Mouse (Mus musculus): ENCODE measurements around the gene Rab15. TPM values are rescaled to one million over a fixed set of nuclear protein-coding genes. Genes with fewer than 3 reads are reported as not detected.
"Not testable (repeated sequence)": the region's sequence is repeated elsewhere in the genome, so short reads cannot be mapped to it uniquely, and the experiment has no call there.

Gene Rab15
- 108 and 109 TPM in 2 replicates for polyA plus RNA-seq (2012; rRNA removed)

DNA sequence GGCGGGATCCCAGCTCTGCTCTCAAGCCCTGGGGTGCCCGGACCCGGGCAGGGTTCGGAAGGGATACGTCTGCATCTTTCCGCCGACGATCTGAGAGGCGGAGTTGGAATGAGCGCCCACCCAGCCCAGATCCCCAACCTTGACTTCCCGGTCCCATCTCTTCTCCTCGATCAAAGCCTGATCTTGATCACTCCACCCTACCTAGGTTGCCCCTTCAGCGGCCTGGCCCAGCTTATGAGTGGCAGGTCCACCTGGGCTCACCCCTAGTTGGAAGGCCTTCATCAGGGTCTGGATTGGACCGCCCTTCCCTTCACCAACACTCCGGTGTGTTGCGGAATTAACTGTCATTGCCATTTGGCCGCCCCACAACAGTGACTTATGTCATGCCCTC is at the start of gene Rab15:
Gene Rab15, minus strand, starts transcription at position 258 of the 391 bp plus-strand sequence.
- 2% methylated on average over 17 of the region's 17 CpGs for WGBS
- peak; percentile 63 to 76 for DNase-seq
- TF ChIP-seq POLR2A (IDR thresholded peaks at IDR 0.05; ENCODE audit: borderline replicate concordance, insufficient read depth, low read length) = peak; percentile 40
- no peak for TF ChIP-seq CTCF (IDR thresholded peaks at IDR 0.05; ENCODE audit: borderline replicate concordance, insufficient read depth, low read depth, low read length)
- Histone ChIP-seq H3K27me3 (ENCODE audit: control insufficient read depth, insufficient read depth, low read length) (no peaks in the 10 kb centered on the region), H3K4me1 (ENCODE audit: control insufficient read depth, insufficient read depth, low read length) (peaks cover 22% of the 10 kb centered on the region; the same call in 1 of the 2 replicates), H3K4me3 (replicated peaks; ENCODE audit: insufficient read depth, low read depth, low read length) (peak within 1 kb of the TSS; percentile 73), H3K27ac (ENCODE audit: insufficient read depth, low read length) (peak within 1 kb of the TSS; percentile 98)

DNA sequence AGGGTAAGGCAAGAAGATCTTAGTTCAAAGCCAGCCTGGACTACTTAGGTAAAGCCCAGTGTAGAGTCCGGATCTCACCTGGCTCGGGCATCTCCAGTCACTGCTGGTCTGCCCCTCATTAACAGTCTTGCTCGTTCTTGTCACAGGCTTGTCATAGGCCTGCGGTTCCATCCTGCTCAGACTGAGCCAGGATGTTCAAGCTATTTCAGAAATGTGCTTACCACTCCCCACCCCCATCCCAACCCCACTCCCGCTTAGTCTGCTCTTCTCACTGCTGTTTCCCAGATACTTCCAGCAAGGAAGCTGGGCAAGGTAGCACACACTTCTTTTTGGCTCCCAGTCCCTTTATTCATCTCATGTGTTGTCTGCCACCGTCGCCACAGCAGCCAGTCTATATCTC is 46.9 kb upstream of the Rab15 start:
- Histone ChIP-seq H3K27me3 (ENCODE audit: control insufficient read depth, insufficient read depth, low read length) (no peaks in the 10 kb centered on the region), H3K4me3 (replicated peaks; ENCODE audit: insufficient read depth, low read depth, low read length) (no peak overlapping the region), H3K27ac (ENCODE audit: insufficient read depth, low read length) (peak overlapping the region; percentile 85), H3K4me1 (ENCODE audit: control insufficient read depth, insufficient read depth, low read length) (peaks cover 47% of the 10 kb centered on the region)
- DNase-seq = no peak
- no peak for TF ChIP-seq POLR2A (IDR thresholded peaks at IDR 0.05; ENCODE audit: borderline replicate concordance, insufficient read depth, low read length)
- TF ChIP-seq CTCF (IDR thresholded peaks at IDR 0.05; ENCODE audit: borderline replicate concordance, insufficient read depth, low read depth, low read length) = no peak
- WGBS = 76% methylated on average over 7 of the region's 7 CpGs

DNA sequence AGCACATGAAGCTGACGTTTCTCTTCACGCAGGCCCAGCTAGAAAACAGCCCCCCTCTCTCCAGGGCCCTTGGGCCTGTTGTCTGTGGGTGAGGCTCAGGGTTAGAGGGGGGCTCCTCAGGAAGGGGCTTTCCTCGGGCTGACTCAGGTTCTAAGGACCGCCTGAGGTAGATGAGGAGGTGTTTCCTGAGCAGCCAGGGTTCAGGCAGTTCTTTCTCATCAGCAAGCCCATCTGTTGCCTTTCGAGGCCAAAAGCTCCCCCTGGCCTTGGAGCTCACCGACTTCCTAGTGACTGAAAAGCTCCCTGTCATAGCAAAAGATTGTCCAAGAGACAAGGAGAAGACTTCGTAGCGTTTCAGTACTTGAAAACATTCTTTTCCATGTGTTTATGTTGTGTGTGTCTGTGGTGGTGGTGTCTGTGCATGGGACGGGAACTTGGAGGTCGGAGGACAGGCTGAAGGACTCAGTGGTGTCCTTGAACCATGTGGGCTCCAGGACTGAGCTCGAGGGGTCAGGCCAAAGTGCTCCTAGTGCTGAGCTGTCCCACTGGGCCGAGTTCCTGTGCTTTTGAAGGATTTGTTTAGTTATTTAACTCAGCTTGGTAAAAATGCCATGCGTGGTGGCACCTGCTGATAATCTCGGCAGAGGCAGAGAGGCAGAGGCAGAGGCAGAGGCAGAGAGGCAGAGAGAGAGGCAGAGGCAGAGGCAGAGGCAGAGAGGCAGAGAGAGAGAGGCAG is 45.9 kb upstream of the Rab15 start:
- Histone ChIP-seq H3K27ac (ENCODE audit: insufficient read depth, low read length) (peak overlapping the region; percentile 85), H3K4me1 (ENCODE audit: control insufficient read depth, insufficient read depth, low read length) (peaks cover 47% of the 10 kb centered on the region)
- WGBS = 16% methylated on average over 14 of the region's 14 CpGs

DNA sequence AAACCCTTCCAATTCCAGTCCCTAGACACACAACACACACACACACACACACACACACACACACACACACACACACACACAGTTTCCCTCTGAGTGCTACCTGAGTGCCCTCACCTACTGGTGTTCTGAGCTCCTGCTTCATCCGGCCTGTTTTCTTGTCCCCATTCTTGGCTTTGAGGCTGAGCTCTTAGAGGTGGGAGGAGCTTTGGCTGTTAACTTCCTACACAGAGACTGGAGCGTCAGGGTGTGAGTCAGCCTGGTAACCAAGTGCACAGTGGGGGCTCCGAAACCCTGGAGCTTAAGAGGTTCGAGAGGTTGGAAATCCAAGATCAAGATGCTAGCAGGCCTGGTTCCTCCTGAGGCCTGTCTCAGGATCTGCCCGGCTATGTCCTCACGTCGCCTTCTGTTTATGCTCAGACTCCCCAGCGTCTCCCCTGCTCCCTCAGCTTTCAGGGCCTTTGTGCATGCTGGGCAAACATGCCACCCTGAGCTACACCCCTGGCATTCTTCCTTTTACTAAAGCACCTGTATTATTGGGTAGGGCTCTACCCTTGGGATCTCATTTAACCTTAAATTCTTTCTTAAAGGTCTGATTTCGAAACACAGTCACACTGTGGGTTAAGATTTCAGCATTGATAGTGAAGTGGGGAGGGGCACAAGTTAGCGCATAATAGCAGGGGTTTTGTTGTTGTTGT is 45.0 kb upstream of the Rab15 start:
- TF ChIP-seq POLR2A (IDR thresholded peaks at IDR 0.05; ENCODE audit: borderline replicate concordance, insufficient read depth, low read length) (no peak), CTCF (IDR thresholded peaks at IDR 0.05; ENCODE audit: borderline replicate concordance, insufficient read depth, low read depth, low read length) (no peak)
- peak; percentile 68 to 76 for DNase-seq
- Histone ChIP-seq H3K27ac (ENCODE audit: insufficient read depth, low read length) (peak overlapping the region; percentile 85), H3K4me1 (ENCODE audit: control insufficient read depth, insufficient read depth, low read length) (peaks cover 39% of the 10 kb centered on the region), H3K27me3 (ENCODE audit: control insufficient read depth, insufficient read depth, low read length) (no peaks in the 10 kb centered on the region), H3K4me3 (replicated peaks; ENCODE audit: insufficient read depth, low read depth, low read length) (no peak overlapping the region)
- WGBS = 37% methylated on average over 10 of the region's 10 CpGs

More for the DNA sequence above, 45.9 kb upstream of the Rab15 start:
- Histone ChIP-seq H3K27me3 (ENCODE audit: control insufficient read depth, insufficient read depth, low read length) (no peaks in the 10 kb centered on the region), H3K4me3 (replicated peaks; ENCODE audit: insufficient read depth, low read depth, low read length) (no peak overlapping the region)
- DNase-seq = peak; percentile 69 to 81
- no peak for TF ChIP-seq POLR2A (IDR thresholded peaks at IDR 0.05; ENCODE audit: borderline replicate concordance, insufficient read depth, low read length)

DNA sequence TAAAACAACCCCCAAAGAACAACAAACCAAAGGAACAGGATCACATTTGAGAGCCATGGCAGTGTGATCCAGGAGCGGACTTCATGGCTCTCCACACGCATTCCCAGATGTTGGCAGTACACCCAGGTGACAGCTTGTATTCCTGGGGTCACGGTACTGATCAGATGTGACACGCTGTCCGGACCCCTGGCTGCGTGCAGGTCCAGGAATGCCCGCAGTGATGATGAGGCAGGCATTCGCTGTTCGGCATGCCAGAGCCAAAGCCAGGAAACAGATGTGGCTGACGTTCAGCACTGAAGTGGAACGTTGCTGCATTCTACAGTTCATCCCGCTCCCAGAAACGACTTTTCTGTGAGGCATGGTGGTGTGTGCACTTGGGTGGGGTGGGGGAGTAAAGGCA is 42.6 kb upstream of the Rab15 start:
- TF ChIP-seq POLR2A (IDR thresholded peaks at IDR 0.05; ENCODE audit: borderline replicate concordance, insufficient read depth, low read length) (no peak), CTCF (IDR thresholded peaks at IDR 0.05; ENCODE audit: borderline replicate concordance, insufficient read depth, low read depth, low read length) (no peak)
- 67% methylated on average over 13 of the region's 13 CpGs for WGBS
- Histone ChIP-seq H3K4me1 (ENCODE audit: control insufficient read depth, insufficient read depth, low read length) (peaks cover 35% of the 10 kb centered on the region), H3K27me3 (ENCODE audit: control insufficient read depth, insufficient read depth, low read length) (no peaks in the 10 kb centered on the region), H3K27ac (ENCODE audit: insufficient read depth, low read length) (no peak overlapping the region), H3K4me3 (replicated peaks; ENCODE audit: insufficient read depth, low read depth, low read length) (no peak overlapping the region)
- no peak for DNase-seq

DNA sequence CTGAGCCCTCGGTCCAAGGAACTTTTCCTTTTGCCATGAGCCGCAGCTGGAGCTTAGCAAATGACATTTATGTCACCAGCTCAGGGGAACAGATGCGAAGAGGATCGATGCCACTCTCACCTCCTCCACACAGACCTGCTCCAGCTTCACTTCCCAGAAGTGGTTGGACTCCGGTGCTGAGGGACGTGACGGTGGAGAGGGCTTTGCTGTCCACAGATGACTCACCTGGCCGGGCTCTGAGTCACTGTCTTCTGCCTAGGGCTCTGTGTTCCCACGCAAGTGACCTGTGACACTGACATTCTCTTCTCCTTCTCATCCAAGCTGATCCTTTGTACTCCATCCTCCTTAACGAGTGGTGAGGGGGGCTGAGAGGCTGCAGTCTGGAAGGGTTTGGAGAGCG is 40.9 kb upstream of the Rab15 start:
- 61% methylated on average over 11 of the region's 11 CpGs for WGBS
- Histone ChIP-seq H3K27me3 (ENCODE audit: control insufficient read depth, insufficient read depth, low read length) (no peaks in the 10 kb centered on the region), H3K4me3 (replicated peaks; ENCODE audit: insufficient read depth, low read depth, low read length) (no peak overlapping the region), H3K27ac (ENCODE audit: insufficient read depth, low read length) (no peak overlapping the region), H3K4me1 (ENCODE audit: control insufficient read depth, insufficient read depth, low read length) (peaks cover 19% of the 10 kb centered on the region)
- TF ChIP-seq CTCF (IDR thresholded peaks at IDR 0.05; ENCODE audit: borderline replicate concordance, insufficient read depth, low read depth, low read length) = no peak
- no peak for TF ChIP-seq POLR2A (IDR thresholded peaks at IDR 0.05; ENCODE audit: borderline replicate concordance, insufficient read depth, low read length)
- DNase-seq = peak in 1 of 2 experiments; percentile 50

DNA sequence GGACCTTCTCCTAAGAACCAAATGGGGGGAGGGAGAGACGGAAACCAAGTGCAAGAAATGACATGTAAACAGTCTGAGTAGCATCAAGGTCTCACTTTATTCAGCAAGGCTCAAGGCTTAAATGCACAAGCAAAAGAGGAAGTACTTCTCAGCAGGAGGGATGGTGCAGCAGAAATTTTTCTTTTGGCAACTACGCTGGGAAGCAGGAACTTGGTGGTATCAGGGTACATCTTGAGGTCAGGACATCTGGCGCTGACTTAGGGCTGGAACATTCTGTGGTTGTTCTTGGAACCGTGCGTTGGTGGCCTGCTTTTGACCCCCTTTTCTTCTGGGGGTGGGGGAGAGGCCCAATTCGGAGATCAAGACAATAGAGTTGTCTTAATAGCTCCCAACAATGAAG is 36.1 kb upstream of the Rab15 start:
- H3K4me1 ChIP-seq (ENCODE audit: control insufficient read depth, insufficient read depth, low read length); H3K27ac ChIP-seq (ENCODE audit: insufficient read depth, low read length); H3K27me3 ChIP-seq (ENCODE audit: control insufficient read depth, insufficient read depth, low read length); DNase-seq; H3K4me3 ChIP-seq (replicated peaks; ENCODE audit: insufficient read depth, low read depth, low read length): not testable (repeated sequence)
- WGBS = 83% methylated on average over 6 of the region's 6 CpGs

DNA sequence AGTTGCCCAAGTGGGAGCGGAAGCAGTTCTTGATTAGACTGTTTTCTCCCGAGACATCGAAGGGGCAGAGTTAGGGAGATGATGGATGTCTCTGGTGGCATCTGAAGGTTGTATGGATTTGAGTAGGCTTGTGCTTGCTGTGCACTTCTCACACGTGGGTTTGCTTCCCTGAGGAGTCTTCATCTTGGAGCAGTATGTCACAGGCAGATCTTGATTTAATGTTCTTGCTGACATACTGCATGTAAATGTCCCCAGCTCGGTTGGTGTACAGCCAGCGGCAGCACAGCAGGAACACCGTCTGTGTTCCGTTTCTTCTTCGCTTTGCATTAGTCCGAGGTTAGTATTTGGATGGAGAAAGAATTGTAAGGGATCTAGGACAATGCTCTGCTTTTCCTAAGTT is 34.4 kb upstream of the Rab15 start:
- TF ChIP-seq POLR2A (IDR thresholded peaks at IDR 0.05; ENCODE audit: borderline replicate concordance, insufficient read depth, low read length) (no peak), CTCF (IDR thresholded peaks at IDR 0.05; ENCODE audit: borderline replicate concordance, insufficient read depth, low read depth, low read length) (no peak)
- DNase-seq = peak; percentile 62 to 67
- H3K4me1 ChIP-seq (ENCODE audit: control insufficient read depth, insufficient read depth, low read length) = peaks cover 6% of the 10 kb centered on the region; the same call in 1 of the 2 replicates
- no peak overlapping the region for H3K4me3 ChIP-seq (replicated peaks; ENCODE audit: insufficient read depth, low read depth, low read length)
- no peaks in the 10 kb centered on the region for H3K27me3 ChIP-seq (ENCODE audit: control insufficient read depth, insufficient read depth, low read length)
- H3K27ac ChIP-seq (ENCODE audit: insufficient read depth, low read length) = peak overlapping the region; percentile 46
- 34% methylated on average over 10 of the region's 10 CpGs for WGBS
